Mouse (Mus musculus): ENCODE results near the gene Scgb1a1.

DNA sequence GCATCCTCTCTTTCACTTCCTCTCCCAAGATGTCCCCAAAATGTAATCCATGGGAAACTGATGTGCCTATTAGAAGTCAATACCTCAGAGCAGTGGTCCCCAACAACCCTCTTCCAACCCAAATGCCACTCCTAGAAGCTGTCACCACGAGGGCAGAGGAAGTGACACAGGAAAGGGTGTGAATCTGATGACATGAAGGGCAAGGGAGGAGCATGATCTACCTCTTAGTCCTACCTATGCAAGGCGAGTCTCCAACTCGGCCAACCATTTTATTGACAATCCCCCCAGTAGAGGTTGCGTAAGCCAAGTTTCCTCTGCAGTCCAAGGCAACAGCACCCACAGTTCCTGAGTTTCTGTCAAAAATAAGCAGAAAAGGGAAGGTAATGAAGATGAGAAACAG, 28.5 kb upstream of the Scgb1a1 start:
- TF ChIP-seq CTCF (IDR thresholded peaks at IDR 0.05; ENCODE audit: borderline replicate concordance, control insufficient read depth, extremely low read depth, insufficient read depth, low read length, poor library complexity): no peak
- no peak for TF ChIP-seq POLR2A (IDR thresholded peaks at IDR 0.05; ENCODE audit: control insufficient read depth, extremely low read depth, insufficient read depth, low read length, poor library complexity)
